Mouse (Mus musculus): ENCODE measurements around the gene Lhpp. TPM values are rescaled to one million over a fixed set of nuclear protein-coding genes. Genes with fewer than 3 reads are reported as not detected.

Lhpp gene
- polyA plus RNA-seq, 3 experiments from 2014 or later: 2.3 to 5.3 (median 3.6) TPM

DNA sequence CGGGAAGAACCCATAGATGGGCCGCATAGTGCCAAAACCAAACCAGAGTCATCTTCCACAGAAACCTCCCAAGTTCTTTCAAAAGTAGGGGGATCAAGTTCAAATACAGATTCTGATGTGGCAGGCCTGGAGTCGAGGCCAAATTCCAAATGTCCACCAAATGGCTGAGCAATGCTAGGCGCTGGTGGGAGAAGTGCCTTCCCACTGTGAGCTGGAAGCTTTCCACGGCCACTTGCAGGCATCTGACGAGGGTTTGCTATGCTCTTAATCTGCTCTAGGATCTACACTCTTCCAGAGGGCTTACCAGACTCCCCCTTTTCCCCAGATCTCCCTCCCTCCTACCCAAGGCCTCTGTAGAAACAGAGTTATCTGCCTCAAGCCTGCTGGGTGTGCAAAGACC is 136.7 kb downstream of the Lhpp start:
- no peak for ATAC-seq

DNA sequence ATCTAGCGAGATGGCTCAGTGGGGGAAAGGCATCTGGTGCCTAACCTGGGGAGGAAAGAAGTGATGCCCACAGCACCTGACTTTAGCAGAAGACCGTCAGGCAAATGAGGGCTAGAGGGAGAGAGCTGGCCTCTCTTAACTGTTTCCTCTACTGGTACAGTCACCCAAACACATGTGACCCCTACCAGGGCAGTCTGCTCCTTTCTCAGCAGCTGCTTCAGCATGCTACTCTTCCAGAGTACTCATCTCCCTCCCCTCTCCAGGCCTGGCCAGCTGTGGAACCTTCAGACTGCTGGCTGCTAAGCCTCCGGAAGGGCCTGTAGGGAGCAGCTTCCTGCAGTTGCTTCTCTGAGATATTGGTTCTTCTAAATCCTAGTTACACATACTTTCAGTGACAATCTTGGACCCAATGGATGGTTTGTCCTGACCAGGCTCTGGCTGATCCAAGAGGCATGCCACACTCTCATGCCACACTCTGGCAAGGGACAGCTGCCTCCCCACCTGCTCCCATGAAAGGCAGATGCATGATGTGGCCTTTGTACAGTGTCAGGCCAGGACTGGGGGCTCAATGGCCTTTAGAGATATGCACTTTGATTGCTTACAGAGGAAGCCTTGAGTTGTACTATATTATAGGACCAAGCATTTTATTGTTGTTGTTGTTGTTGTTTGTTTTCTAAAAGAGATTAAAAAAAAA is 137.8 kb downstream of the Lhpp start:
- ATAC-seq: no peak

DNA sequence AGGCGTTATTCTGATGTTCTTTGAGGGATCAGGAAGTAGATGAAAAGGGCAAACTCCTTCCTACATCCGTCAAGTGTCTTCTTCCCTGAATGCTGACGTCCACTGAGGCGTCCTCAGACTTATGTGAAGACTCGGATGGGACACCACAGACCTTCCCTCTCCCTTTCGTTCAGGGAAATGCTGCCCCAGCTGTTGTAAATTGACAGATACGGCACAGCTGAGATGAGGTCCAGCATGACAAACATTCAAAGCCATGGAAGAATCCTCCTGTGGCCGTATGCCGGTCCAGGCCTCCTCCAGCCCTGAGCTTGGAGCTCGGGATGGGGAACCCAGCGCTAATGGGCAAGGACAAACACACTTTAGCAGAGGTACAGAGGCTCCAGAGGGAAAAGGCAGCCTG is 139.1 kb downstream of the Lhpp start:
- ATAC-seq: no peak

DNA sequence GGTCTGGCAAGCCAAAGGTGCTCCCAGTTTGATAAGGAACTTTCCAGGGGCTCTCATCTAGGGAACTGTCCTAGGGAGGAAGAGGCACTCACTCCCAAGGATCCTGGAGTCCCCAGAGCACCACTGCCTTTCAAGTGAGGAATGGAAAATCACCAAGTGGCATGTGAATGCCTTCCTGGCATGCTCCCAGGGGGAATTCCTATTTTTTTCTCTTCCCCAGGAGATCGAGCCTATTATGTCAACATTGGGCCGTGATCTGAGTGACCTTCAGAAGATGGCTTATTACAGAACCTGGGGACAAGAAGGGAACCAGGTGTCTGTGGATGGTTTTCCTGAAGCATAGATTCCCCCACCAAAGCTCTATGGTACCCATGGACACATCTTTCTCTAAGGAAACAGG is 141.3 kb downstream of the Lhpp start:
- no peak for ATAC-seq

DNA sequence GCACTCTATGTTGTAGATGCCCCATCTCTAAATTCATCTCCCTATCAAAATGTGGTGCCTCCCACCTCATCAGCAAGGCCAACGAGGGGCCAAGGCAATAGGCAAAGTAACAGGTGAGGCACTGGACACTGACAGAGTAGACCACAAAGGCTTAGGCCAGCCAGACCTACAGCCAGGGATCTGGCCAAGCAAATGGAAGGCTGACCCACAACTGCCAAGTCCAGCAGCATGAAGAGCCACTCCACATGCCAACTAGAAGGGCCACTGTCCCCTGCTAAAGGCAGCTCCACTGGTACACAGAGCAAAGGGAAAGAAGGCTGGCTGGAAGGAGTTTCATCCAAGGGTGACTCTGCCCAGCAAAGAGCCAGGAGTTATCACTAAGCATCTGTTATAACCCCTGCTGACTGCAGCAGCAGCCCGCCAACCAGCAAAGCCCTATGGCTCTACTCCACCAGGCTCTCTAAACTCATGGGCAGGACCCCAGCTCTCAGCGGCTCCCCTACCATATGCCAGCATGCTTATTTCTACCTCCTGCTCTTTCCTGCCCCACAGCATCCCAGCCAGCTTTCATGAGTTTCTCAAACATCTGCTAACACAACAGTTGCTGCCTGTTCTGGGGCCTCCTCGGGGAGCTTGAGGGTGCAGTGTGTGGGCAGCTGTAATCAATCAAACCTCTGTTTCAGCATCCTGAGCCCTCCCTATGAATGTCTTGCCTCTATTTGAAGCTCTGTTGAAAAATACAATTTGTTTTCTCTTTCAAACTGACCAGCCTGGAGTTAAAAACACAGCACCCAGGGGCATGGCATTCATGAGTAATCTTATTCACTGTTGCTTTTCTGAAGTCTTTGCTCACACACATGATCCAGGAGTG is 143.3 kb downstream of the Lhpp start:
- no peak for ATAC-seq

DNA sequence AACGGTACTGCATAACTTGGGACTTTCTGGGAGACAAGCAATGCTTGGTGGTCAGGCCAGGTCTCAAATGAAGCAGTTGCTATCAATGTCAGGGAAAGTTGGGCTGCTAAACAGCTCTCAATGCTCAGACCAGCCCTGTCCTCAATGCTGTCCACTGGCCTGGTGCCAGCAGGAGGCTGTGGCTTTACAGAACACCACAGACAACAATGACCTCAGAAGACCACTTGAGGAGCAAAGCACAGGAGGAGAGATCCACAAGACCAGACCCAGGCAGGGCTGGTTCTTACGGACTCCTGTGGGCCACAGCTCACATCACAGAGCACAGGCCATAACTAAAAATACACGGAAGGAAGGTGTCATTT is 143.9 kb downstream of the Lhpp start:
- no peak for ATAC-seq

Other genes starting within 250 kb of the Lhpp start
- gene Oat, start 34.2 kb upstream of the Lhpp start, polyA plus RNA-seq (2017; shearing (Covaris generic)): 10 to 100 TPM; 67.5 to 97.5 (median 82.5) TPM
- not detected for gene Nkx1-2, start 11.0 kb upstream of the Lhpp start, polyA plus RNA-seq (2017; shearing (Covaris generic))
- 10 to 100 TPM; 53.1 to 85.7 (median 80.7) TPM for gene Fam53b, start 203.2 kb downstream of the Lhpp start, polyA plus RNA-seq (2017; shearing (Covaris generic))
- gene Eef1akmt2, start 242.0 kb downstream of the Lhpp start, polyA plus RNA-seq (2017; shearing (Covaris generic)): 10 to 100 TPM; 60.0 to 76.4 (median 74.4) TPM
- 10 to 100 TPM; 34.6 to 40.0 (median 35.9) TPM for gene Abraxas2, start 248.6 kb downstream of the Lhpp start, polyA plus RNA-seq (2017; shearing (Covaris generic))